Mouse (Mus musculus) mouse trophoblast stem cell (cell line): ENCODE data around the gene 2010111I01Rik.

Source experiments
- in situ Hi-C, 2 experiments: fragments of 300-500 bp; cut with MseI, MboI; formaldehyde crosslinking; loops; 2 replicates in 1 of 2; 3 replicates in 1 of 2; pipeline ENCODE4 v1.15.1; 2025

2010111I01Rik gene

GRCm38 (mm10) chr13:63240835-63241234 is 276.1 kb downstream of the 2010111I01Rik start:
- in situ Hi-C loops, result no loop called here

- in situ Hi-C loops, result no loop called here
Measured at GRCm38 (mm10) chr13:63241665-63242064, 277.0 kb downstream of the 2010111I01Rik start.

GRCm38 (mm10) chr13:63242401-63243192 is 277.9 kb downstream of the 2010111I01Rik start:
- in situ Hi-C loops, result no loop called here

- in situ Hi-C loops, result no loop called here
Measured at GRCm38 (mm10) chr13:63243586-63243985, 278.9 kb downstream of the 2010111I01Rik start.

- in situ Hi-C loops, result no loop called here
Measured at GRCm38 (mm10) chr13:63244425-63244824, 279.7 kb downstream of the 2010111I01Rik start.

- in situ Hi-C loops, result no loop called here
Measured at GRCm38 (mm10) chr13:63245218-63245617, 280.5 kb downstream of the 2010111I01Rik start.

- in situ Hi-C loops, result no loop called here
Measured at GRCm38 (mm10) chr13:63245812-63246211, 281.1 kb downstream of the 2010111I01Rik start.

GRCm38 (mm10) chr13:63246332-63246940 is 281.7 kb downstream of the 2010111I01Rik start:
- in situ Hi-C loops, result no loop called here

GRCm38 (mm10) chr13:63247041-63247440 is 282.3 kb downstream of the 2010111I01Rik start:
- in situ Hi-C loops, result no loop called here

GRCm38 (mm10) chr13:63247631-63248030 is 282.9 kb downstream of the 2010111I01Rik start:
- in situ Hi-C loops, result no loop called here

- in situ Hi-C loops, result no loop called here
Measured at GRCm38 (mm10) chr13:63248318-63248717, 283.6 kb downstream of the 2010111I01Rik start.

- in situ Hi-C loops, result no loop called here
Measured at GRCm38 (mm10) chr13:63249171-63249570, 284.5 kb downstream of the 2010111I01Rik start.

- in situ Hi-C loops, result no loop called here
Measured at GRCm38 (mm10) chr13:63249741-63250431, 285.2 kb downstream of the 2010111I01Rik start.

GRCm38 (mm10) chr13:63250441-63250980 is 285.8 kb downstream of the 2010111I01Rik start:
- in situ Hi-C loops, result no loop called here

GRCm38 (mm10) chr13:63251118-63251889 is 286.6 kb downstream of the 2010111I01Rik start:
- in situ Hi-C loops, result no loop called here

- in situ Hi-C loops, result no loop called here
Measured at GRCm38 (mm10) chr13:63252295-63253010, 287.8 kb downstream of the 2010111I01Rik start.

- in situ Hi-C loops, result no loop called here
Measured at GRCm38 (mm10) chr13:63253147-63253546, 288.5 kb downstream of the 2010111I01Rik start.

- in situ Hi-C loops, result no loop called here
Measured at GRCm38 (mm10) chr13:63253886-63254636, 289.4 kb downstream of the 2010111I01Rik start.

GRCm38 (mm10) chr13:63255519-63256011 is 290.9 kb downstream of the 2010111I01Rik start:
- in situ Hi-C loops, result no loop called here

- in situ Hi-C loops, result no loop called here
Measured at GRCm38 (mm10) chr13:63256146-63256545, 291.5 kb downstream of the 2010111I01Rik start.
